Mouse (Mus musculus) brown adipose tissue, adult 24 weeks (tissue): ENCODE measurements around the gene Ppp1cc. TPM values are rescaled to one million over a fixed set of nuclear protein-coding genes. Genes with fewer than 3 reads are reported as not detected.
"Not testable (repeated sequence)": the region's sequence is repeated elsewhere in the genome, so short reads cannot be mapped to it uniquely, and the experiment has no call there.

Experiments
- H3K27ac ChIP-seq: fragments of 200-500 bp; replicated peaks from 2 replicates; pipeline ENCODE4 v1.5.1; 2012; ENCODE audit warnings: low read depth, mild to moderate bottlenecking, low read length
- H3K4me1 ChIP-seq: fragments of 200-500 bp; 2 replicates; pipeline ENCODE4 v1.6.1; 2012; ENCODE audit warnings: low read length, mixed read lengths; ENCODE audit not compliant: control insufficient read depth, insufficient read depth, insufficient read length
- H3K4me3 ChIP-seq: fragments of 200-500 bp; 2 replicates; pipeline ENCODE4 v1.5.1; 2012; ENCODE audit warnings: low read depth, mild to moderate bottlenecking, low read length, moderate library complexity; ENCODE audit not compliant: insufficient read depth
- polyA plus RNA-seq: library from polyadenylated mRNA; stranded (reverse); fragments of >200 nt; gene quantifications from 2 replicates; pipeline ENCODE4 v1.2.4, GENCODE M21; 2012; ENCODE audit not compliant: missing spikeins, insufficient read depth, insufficient read length

Ppp1cc gene
- polyA plus RNA-seq, 1 experiment: 85.4 TPM

DNA sequence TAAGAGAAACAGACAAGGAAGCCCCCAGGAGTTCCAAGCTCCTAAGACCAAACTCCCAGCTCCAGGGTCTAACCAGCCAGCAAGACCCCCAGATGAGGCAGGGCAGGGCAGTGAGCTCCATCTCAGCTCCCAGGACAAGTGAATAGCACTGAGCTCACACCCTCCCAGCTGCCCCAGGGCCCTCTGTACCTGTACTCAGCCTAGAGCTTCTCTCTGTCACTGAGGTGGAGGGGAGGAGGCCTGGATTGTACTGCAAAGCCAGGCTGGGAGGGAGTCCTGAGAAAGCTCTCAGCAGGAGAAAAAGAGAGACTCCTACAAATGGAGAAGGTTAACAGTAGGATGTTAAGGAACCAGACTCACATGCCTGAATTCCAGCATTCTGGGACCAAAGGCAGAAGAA, 11.5 kb upstream of the Ppp1cc start:
- Histone ChIP-seq H3K4me3 (no peak overlapping the region), H3K4me1 (peaks cover 3% of the 10 kb centered on the region; the same call in 1 of the 2 replicates), H3K27ac (peak overlapping the region; percentile 80)

DNA sequence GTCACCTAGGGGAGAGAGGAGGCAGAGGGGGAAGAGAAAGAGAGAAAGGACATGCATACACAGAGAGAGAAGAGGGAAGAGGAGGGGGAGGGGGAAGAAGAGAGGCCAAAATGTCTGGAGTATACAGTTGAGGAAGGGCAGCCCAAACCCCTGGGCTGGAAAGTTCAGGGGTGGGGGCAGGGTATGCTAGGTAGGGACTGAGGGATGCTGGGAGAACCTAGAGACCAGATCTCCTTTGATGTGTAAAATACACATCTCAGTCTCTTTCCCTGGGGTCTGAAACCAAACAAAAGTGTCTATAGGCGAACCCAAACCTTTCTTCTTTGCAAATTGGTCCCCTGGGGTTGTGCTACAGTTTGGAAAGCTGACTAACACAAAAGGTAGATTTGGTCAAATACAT, 10.0 kb upstream of the Ppp1cc start:
- peaks cover 3% of the 10 kb centered on the region; the same call in 1 of the 2 replicates for H3K4me1 ChIP-seq
- H3K4me3 ChIP-seq: no peak overlapping the region
- no peak overlapping the region for H3K27ac ChIP-seq

GRCm38 (mm10) chr5:122149259-122149658, 8.8 kb upstream of the Ppp1cc start:
- Histone ChIP-seq H3K4me1 (0 out of 2 replicates have a peak, but pooled peaks cover 3% of the 10 kb centered on the region), H3K27ac (no peak overlapping the region), H3K4me3 (no peak overlapping the region)

DNA sequence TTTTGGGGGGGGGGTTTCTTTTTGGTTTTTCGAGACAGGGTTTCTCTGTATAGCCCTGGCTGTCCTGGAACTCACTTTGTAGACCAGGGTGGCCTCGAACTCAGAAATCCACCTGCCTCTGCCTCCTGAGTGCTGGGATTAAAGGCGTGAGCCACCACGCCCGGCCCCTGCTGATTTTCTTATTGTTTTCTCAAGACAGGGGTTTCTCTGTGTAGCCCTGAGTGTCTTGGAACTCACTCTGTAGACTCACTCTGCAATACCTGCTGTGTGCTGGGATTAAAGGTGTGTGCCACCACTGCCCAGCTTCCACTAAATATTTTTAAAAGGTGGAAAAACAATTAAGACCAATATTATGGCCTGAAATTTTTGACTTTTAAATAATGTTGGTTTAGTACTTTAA, 5.6 kb upstream of the Ppp1cc start:
- not testable (repeated sequence) for H3K4me3 ChIP-seq, H3K4me1 ChIP-seq, H3K27ac ChIP-seq

DNA sequence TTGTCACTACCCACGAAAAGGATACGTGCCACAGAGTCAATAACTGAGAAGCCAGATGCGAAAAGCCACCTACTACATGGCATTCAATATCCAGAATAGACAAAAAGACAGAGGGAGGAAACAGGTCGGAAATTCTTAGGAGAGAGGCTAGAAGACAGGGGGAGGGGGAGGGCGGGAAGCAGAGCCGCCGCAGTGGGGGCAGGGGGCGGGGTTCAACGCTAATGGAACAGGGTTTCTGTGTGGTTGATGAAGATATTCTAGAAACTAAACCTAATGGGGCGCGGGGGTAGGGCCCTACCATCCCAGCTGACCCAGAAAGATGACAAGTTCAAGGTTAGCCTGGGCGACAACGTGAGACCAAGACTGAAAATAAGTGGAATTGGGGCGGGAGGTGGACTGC, 4.1 kb upstream of the Ppp1cc start:
- Histone ChIP-seq H3K27ac (no peak overlapping the region), H3K4me3 (no peak overlapping the region)

GRCm38 (mm10) chr5:122154782-122155181, 3.3 kb upstream of the Ppp1cc start:
- H3K4me1 ChIP-seq: peaks cover 7% of the 10 kb centered on the region
- H3K27ac ChIP-seq: no peak overlapping the region
- no peak overlapping the region for H3K4me3 ChIP-seq

More for the DNA sequence above, 4.1 kb upstream of the Ppp1cc start:
- peaks cover 4% of the 10 kb centered on the region for H3K4me1 ChIP-seq

DNA sequence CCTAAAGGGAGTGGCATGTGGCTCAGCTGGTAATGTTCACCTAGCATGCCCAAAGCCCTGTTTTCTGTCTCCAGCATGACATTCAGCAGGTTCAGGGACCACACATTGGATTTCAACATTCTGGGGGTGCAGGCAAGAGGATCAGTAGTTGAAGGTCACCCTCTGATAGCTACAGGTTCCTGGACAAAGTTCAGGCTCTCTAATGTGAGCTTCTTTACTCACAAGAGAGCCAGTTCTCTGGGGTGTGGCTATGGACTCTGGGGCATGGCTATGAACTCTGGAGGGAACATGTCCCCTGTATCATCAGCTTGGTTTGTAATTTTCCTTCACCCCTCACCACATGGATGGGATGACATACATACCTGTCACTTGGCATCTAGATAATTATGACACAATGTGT, 2.5 kb upstream of the Ppp1cc start:
- peaks cover 11% of the 10 kb centered on the region for H3K4me1 ChIP-seq
- H3K27ac ChIP-seq: no peak overlapping the region

GRCm38 (mm10) chr5:122156486-122156885, 1.6 kb upstream of the Ppp1cc start:
- no peak overlapping the region for H3K27ac ChIP-seq
- H3K4me3 ChIP-seq: no peak overlapping the region
- H3K4me1 ChIP-seq: peaks cover 12% of the 10 kb centered on the region

More for the DNA sequence above, 2.5 kb upstream of the Ppp1cc start:
- H3K4me3 ChIP-seq: no peak overlapping the region

DNA sequence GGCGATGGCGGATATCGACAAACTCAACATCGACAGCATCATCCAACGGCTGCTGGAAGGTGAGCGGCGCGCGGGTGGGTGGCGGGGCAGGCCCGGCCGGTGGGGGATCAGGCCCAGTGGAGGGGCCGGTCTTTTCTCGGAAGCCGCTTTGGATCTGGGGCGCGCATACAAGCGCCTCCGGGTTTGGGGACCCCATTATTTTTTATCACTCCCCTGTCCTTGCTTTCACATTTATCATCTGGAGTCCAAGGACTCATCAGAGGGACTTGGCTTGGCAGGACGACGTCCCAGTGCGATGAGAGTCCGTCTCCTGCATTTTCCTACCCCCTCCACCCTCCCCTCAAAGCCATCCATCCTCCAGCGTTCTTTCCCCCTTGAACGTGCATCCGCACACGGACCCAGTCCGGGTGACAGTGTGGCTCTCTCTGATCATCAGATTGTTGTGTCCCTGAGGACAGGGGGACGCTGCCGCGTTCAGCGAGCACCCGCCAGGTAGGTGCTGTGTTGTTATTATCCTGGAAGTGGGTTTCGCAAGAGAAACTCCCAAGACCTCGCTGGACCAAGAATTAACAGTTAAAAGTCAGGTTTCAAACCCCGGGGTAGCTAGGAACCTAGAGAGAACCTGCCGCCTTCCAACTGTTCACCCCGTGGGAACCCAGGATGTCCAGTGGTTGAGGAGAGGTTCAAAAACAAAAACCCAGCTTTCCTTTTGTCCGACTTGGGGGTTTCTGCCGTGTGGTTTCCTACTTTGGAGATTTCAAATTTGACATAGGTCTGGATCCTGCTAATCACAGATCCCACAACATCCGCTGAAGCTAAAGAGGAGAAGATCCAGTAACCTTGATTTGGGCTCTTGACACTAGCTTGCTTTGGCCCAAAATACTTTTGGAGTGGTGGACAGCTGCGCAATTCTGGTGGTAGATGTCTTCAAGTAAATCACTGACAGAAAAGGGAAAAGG, 758 bp downstream of the Ppp1cc start:
- Histone ChIP-seq H3K4me3 (peak overlapping the region; percentile 79), H3K27ac (peak overlapping the region; percentile 18), H3K4me1 (peaks cover 22% of the 10 kb centered on the region)

DNA sequence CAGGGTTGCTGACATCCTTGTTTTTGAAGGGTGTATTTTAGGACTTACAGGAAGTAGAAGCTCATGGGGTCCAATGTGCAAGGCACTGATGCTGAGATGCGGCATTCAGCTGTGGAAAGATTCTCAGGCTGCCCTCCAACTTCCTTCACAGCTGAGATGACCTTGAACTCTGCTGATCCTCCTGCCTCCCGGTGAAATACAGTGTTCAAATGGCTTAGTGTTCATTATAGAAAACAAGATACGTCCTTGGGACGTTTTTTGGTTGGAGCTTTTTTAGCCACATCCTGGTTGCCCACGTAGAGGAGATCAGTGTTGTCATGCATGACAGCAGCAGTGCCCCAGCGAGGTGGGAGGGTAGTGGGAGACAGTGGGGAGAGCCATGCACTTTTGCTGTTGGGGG, 5.1 kb downstream of the Ppp1cc start:
- Histone ChIP-seq H3K4me1 (peaks cover 36% of the 10 kb centered on the region), H3K27ac (no peak overlapping the region)

GRCm38 (mm10) chr5:122164011-122164410, 5.9 kb downstream of the Ppp1cc start:
- Histone ChIP-seq H3K4me3 (no peak overlapping the region), H3K27ac (no peak overlapping the region), H3K4me1 (peaks cover 36% of the 10 kb centered on the region)

More for the DNA sequence above, 5.1 kb downstream of the Ppp1cc start:
- H3K4me3 ChIP-seq: no peak overlapping the region

GRCm38 (mm10) chr5:122165233-122165915, 7.3 kb downstream of the Ppp1cc start:
- Histone ChIP-seq H3K4me3 (no peak overlapping the region), H3K4me1 (peaks cover 29% of the 10 kb centered on the region), H3K27ac (no peak overlapping the region)

DNA sequence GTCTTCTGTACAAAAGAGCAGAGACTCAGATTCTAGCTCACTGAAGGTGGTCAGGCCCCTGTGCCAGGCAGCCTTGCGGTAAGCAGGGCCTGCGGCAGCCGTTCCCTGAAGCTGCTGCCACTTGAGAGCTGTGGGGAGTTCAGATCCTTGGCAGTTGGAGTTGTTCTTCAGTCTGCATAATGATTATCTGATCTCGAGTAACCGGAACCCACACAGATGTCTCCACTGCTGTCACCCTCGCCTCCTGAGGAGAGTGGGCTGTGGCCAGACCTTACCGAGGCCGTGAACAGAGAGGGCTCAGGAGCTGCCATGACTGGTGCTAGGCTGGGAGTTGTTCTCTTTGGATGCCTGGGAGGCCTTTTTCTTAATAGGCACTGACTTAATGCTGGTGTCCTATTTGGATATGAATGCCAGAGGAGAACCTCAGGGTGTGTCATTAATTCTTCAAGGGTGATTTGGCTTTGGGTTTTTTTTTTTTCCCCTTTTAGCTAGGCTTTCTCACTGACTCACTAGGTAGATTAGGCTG, 8.6 kb downstream of the Ppp1cc start:
- Histone ChIP-seq H3K4me1 (peaks cover 26% of the 10 kb centered on the region), H3K27ac (no peak overlapping the region), H3K4me3 (no peak overlapping the region)

DNA sequence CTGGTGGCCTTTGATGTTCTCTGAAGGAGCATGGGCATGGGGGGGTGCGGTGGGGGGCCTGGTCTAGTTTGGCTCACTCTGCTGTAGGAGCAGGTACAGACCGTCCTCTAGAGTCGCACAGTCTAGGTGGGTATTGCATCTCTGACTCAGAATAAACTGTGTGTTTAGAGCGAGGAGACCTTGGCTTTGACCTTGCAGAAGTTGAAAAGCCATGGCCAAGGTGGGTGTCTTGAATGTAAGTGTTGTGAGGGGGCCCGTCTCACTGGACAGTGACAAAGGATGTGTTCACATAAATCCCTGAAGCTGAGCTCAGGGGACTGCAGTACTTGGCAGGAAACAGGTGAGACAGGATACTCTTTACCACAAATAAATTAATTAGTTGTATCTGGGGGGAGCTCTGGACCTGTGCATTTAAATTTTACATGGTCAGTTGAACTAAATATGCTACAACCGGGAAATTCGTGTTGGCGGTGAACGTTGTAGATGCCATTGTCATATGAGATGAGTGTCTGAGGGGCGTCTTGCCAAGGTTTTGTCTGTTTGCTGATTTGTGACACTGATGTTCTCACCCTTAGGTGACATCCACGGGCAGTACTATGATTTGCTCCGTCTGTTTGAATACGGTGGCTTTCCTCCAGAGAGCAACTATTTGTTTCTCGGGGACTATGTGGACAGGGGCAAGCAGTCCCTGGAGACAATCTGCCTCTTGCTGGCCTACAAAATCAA, 10.4 kb downstream of the Ppp1cc start:
- Histone ChIP-seq H3K4me1 (peaks cover 20% of the 10 kb centered on the region), H3K4me3 (no peak overlapping the region), H3K27ac (no peak overlapping the region)

DNA sequence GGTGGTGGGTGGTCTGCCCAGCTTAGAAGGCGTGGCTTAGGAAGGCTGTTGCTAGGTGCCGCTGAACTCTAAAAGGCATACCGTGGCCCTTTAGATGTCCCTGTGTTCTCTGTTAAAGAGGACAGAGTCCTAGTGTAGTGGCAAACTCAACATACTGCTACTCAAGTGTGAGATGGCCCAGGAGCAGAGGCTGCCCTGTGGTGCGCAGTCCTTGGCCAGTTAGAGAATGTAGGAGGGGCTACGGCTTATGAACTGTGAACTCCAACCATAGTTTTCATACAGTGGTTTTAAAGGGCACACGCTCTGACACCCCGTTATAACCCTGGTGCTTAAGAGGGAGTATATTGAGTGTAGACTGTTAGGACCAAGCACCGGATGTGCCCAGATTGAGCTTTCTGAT, 13.0 kb downstream of the Ppp1cc start:
- no peak overlapping the region for H3K4me3 ChIP-seq
- H3K4me1 ChIP-seq: peaks cover 4% of the 10 kb centered on the region; the same call in 1 of the 2 replicates
- H3K27ac ChIP-seq: no peak overlapping the region
